In genomic region chr3:98005306-98005705, GRCm38 (mm10) we compare ENCODE assay signal across 27 mouse cellular contexts. TPM values are rescaled to one million over a fixed set of nuclear protein-coding genes. Genes with fewer than 3 reads are reported as not detected.
A peak's percentile ranks its signal among the peaks of the same experiment; 100 is the strongest.
DNase-seq lines count a peak whose midpoint lies in the region; ATAC-seq and TF ChIP-seq lines count a peak whose summit lies in the region.
"Had no signal": no experiment of that assay in that cellular context is flagged by ENCODE, and none has a peak within 500 bp of the region (broad histone marks: within the 10 kb centered on the region; RNA-seq: fewer than 3 reads in every experiment).

No protein-coding gene starts in this region.

- no peak for TF ChIP-seq POLR2A in CH12.LX (IDR thresholded peaks at IDR 0.05; ENCODE audit: low read depth, low read length)

- H3K4me3 ChIP-seq in CH12.LX (replicated peaks in 1 of 3; ENCODE audit: low read depth in 2 of 3, low read length in 2 of 3, poor library complexity in 1 of 3): no peak overlapping the region
- peak overlapping the region; percentile 79 for H3K4me3 ChIP-seq in megakaryocyte, embryonic 14.5 days (replicated peaks)
- no peak overlapping the region for H3K4me3 ChIP-seq in forebrain, embryonic 15.5 days
- no peak overlapping the region for H3K4me3 ChIP-seq in neural tube, embryonic 15.5 days (replicated peaks)
- H3K4me3 ChIP-seq: embryonic facial prominence, embryonic 12.5 days; heart, embryonic 10.5 days; kidney, embryonic 15.5 days; limb, embryonic 13.5 days; lung, embryonic 15.5 days had no signal

- H3K27me3 ChIP-seq in CH12.LX (replicated peaks): peaks cover 1% of the 10 kb centered on the region
- H3K27me3 ChIP-seq in megakaryocyte, embryonic 14.5 days (replicated peaks): no peaks in the 10 kb centered on the region
- H3K27me3 ChIP-seq in forebrain, embryonic 15.5 days: no peaks in the 10 kb centered on the region
- no peaks in the 10 kb centered on the region for H3K27me3 ChIP-seq in neural tube, embryonic 15.5 days (replicated peaks)
- H3K27me3 ChIP-seq: embryonic facial prominence, embryonic 12.5 days; kidney, embryonic 15.5 days; lung, embryonic 15.5 days had no signal

- H3K36me3 ChIP-seq in CH12.LX (replicated peaks in 1 of 2; ENCODE audit: control insufficient read depth in 1 of 2, insufficient read depth in 1 of 2, low read length in 1 of 2): no peaks in the 10 kb centered on the region
- no peaks in the 10 kb centered on the region for H3K36me3 ChIP-seq in megakaryocyte, embryonic 14.5 days (replicated peaks; ENCODE audit: low read length)
- no peaks in the 10 kb centered on the region for H3K36me3 ChIP-seq in forebrain, embryonic 15.5 days
- H3K36me3 ChIP-seq in neural tube, embryonic 15.5 days: no peaks in the 10 kb centered on the region
- H3K36me3 ChIP-seq: embryonic facial prominence, embryonic 12.5 days; G1E; heart, embryonic 10.5 days; kidney, embryonic 15.5 days; limb, embryonic 13.5 days; lung, embryonic 15.5 days had no signal

- in situ Hi-C loops in CH12.LX (cut with MboI; ENCODE audit: low pct_ligation_motif_present, low pct_unique_long_range_greater_than_20kb, low sequenced_read_pairs): no loop called here

- H3K4me1 ChIP-seq in CH12.LX (ENCODE audit: control insufficient read depth in 1 of 2, insufficient read depth in 2 of 2): peaks cover 4 to 25% of the 10 kb centered on the region in 2 experiments; a peak in 2 of 4 replicates
- H3K4me1 ChIP-seq in megakaryocyte, embryonic 14.5 days: peaks cover 50% of the 10 kb centered on the region
- peaks cover 6% of the 10 kb centered on the region for H3K4me1 ChIP-seq in forebrain, embryonic 15.5 days
- H3K4me1 ChIP-seq in neural tube, embryonic 15.5 days: peaks cover 10% of the 10 kb centered on the region
- H3K4me1 ChIP-seq: embryonic facial prominence, embryonic 12.5 days; heart, embryonic 10.5 days; kidney, embryonic 15.5 days; lung, embryonic 15.5 days had no signal

- no peak overlapping the region for H3K27ac ChIP-seq in CH12.LX (ENCODE audit: insufficient read depth, low read depth)
- H3K27ac ChIP-seq in forebrain, embryonic 15.5 days (replicated peaks): no peak overlapping the region
- no peak overlapping the region for H3K27ac ChIP-seq in neural tube, embryonic 15.5 days (replicated peaks)
- H3K27ac ChIP-seq: embryonic facial prominence, embryonic 12.5 days; heart, embryonic 10.5 days; hindbrain, embryonic 14.5 days; kidney, embryonic 15.5 days; limb, embryonic 13.5 days; lung, embryonic 15.5 days had no signal

- 86% methylated on average over 5 of the region's 5 CpGs for WGBS in forebrain, embryonic 15.5 days
- WGBS in neural tube, embryonic 15.5 days: 84% methylated on average over 5 of the region's 5 CpGs

- no peak for TF ChIP-seq CTCF in CH12.LX (conservative IDR thresholded peaks at IDR 0.05 in 1 of 2, IDR thresholded peaks at IDR 0.05 in 1 of 2; ENCODE audit: low read depth in 2 of 2, low read length in 2 of 2)

- dilution Hi-C loops in CH12.LX (cut with MboI; ENCODE audit: extremely low pct_ligation_motif_present, extremely low pct_unique_long_range_greater_than_20kb, low sequenced_read_pairs): no loop called here

- 0 out of 2 replicates have a peak, but pooled peaks have one; percentile 24 for TF ChIP-seq EP300 in CH12.LX (IDR thresholded peaks at IDR 0.05; ENCODE audit: low read length)

- H3K9ac ChIP-seq in CH12.LX (ENCODE audit: insufficient read depth, low read depth): no peak overlapping the region
- H3K9ac ChIP-seq in forebrain, embryonic 15.5 days (replicated peaks): no peak overlapping the region
- H3K9ac ChIP-seq in neural tube, embryonic 15.5 days (replicated peaks): no peak overlapping the region
- H3K9ac ChIP-seq: embryonic facial prominence, embryonic 12.5 days; hindbrain, embryonic 14.5 days; kidney, embryonic 15.5 days; limb, embryonic 13.5 days; lung, embryonic 15.5 days had no signal

- DNase-seq in A20 (ENCODE audit: low read depth, low spot score) (peak; percentile 77), CH12.LX (ENCODE audit: extremely low read depth) (peak; percentile 43)
- no peak for DNase-seq in urinary bladder, postnatal 14 days (ENCODE audit: low spot score)
- no peak for DNase-seq in frontal cortex, postnatal 36 days (ENCODE audit: low spot score in 2 of 2)
- DNase-seq: adrenal gland, postnatal 36 days; cerebellum, adult 8-10 months; cerebellum, postnatal 36 days; embryo, embryonic 11 days; gastrocnemius, postnatal 10 days; heart, postnatal 36 days; kidney, adult 18-20 months; kidney, postnatal 36 days; midbrain, embryonic 14.5 days; thymus, postnatal 4 days had no signal

- no peak for TF ChIP-seq RAD21 in CH12.LX (IDR thresholded peaks at IDR 0.05; ENCODE audit: low read depth, low read length)

- H3K79me2 ChIP-seq in CH12.LX (replicated peaks; ENCODE audit: control insufficient read depth, extremely low read depth, insufficient read depth, poor library complexity, severe bottlenecking): no peaks in the 10 kb centered on the region

- H3K9me3 ChIP-seq in CH12.LX (replicated peaks; ENCODE audit: low read length): no peaks in the 10 kb centered on the region
- H3K9me3 ChIP-seq in megakaryocyte, embryonic 14.5 days: no peaks in the 10 kb centered on the region; the same call in 1 of the 2 replicates
- H3K9me3 ChIP-seq in forebrain, embryonic 15.5 days: no peaks in the 10 kb centered on the region
- H3K9me3 ChIP-seq in neural tube, embryonic 15.5 days (replicated peaks): no peaks in the 10 kb centered on the region
- H3K9me3 ChIP-seq: embryonic facial prominence, embryonic 12.5 days; heart, embryonic 10.5 days; kidney, embryonic 15.5 days; limb, embryonic 13.5 days; lung, embryonic 15.5 days had no signal

- H3K4me2 ChIP-seq in CH12.LX (ENCODE audit: insufficient read depth, low read depth, poor library complexity, severe bottlenecking): peak overlapping the region; percentile 41; the same call in 1 of the 2 replicates
- no peak overlapping the region for H3K4me2 ChIP-seq in forebrain, embryonic 15.5 days (replicated peaks)
- H3K4me2 ChIP-seq in neural tube, embryonic 15.5 days: no peak overlapping the region
- H3K4me2 ChIP-seq: embryonic facial prominence, embryonic 12.5 days; hindbrain, embryonic 14.5 days; kidney, embryonic 15.5 days; limb, embryonic 13.5 days; liver, embryonic 11.5 days; lung, embryonic 15.5 days had no signal

- peak; percentile 82 for ATAC-seq in common myeloid progenitor, adult 5-6 weeks (replicated peaks; ENCODE audit: low read depth, poor library complexity, severe bottlenecking)
- no peak for ATAC-seq in forebrain, embryonic 15.5 days (replicated peaks)
- ATAC-seq in neural tube, embryonic 15.5 days (ENCODE audit: low FRiP score): no peak
- ATAC-seq: forebrain, embryonic 16.5 days had no signal

TF ChIP-seq in CH12.LX, 34 proteins besides CTCF, POLR2A, EP300 and RAD21:
- no peak for TF ChIP-seq GABPA (IDR thresholded peaks at IDR 0.05; ENCODE audit: insufficient replicate concordance, low read depth, low read length)

RNA-seq across cellular contexts. Expression of gene Notch2, which starts 8.0 kb away (rescaled TPM):
- total RNA-seq in CH12.LX (2012; rRNA removed) (9.5 and 11.3 TPM in 2 replicates), CH12.LX (2014; rRNA removed) (2.8 and 3.3 TPM in 2 replicates)
- 8.6 and 11.1 TPM in 2 replicates for polyA plus RNA-seq in CH12.LX (2012; ENCODE audit: insufficient read length, low read depth)
- total RNA-seq in common myeloid progenitor, adult 5-6 weeks (2017): 41.1 and 48.9 TPM in 2 replicates
- polyA plus RNA-seq in megakaryocyte, embryonic 14.5 days (2012; ENCODE audit: insufficient read depth, low replicate concordance): 0.45 and 1.9 TPM in 2 replicates
- 17.8 and 18.9 TPM in 2 replicates for polyA plus RNA-seq in forebrain, embryonic 15.5 days (2015; fragmentation: Nextera tagmentation; extraction: Ambion mirVana)
- 9.0 and 11.3 TPM in 2 replicates for polyA plus RNA-seq in neural tube, embryonic 15.5 days (2015; fragmentation: Nextera tagmentation; extraction: Ambion mirVana)
- polyA plus RNA-seq: G1E had no signal

Comparison
In these comparisons a context has a peak if more than half of its experiments do, and no peak if none do; other contexts are left out.
1. DNase-seq: peak in A20 (single experiment) and CH12.LX (single experiment); none in urinary bladder, postnatal 14 days (single experiment) and frontal cortex, postnatal 36 days (0 of 2).